10 mouse cellular contexts compared by ENCODE assay signal in the genomic region with DNA sequence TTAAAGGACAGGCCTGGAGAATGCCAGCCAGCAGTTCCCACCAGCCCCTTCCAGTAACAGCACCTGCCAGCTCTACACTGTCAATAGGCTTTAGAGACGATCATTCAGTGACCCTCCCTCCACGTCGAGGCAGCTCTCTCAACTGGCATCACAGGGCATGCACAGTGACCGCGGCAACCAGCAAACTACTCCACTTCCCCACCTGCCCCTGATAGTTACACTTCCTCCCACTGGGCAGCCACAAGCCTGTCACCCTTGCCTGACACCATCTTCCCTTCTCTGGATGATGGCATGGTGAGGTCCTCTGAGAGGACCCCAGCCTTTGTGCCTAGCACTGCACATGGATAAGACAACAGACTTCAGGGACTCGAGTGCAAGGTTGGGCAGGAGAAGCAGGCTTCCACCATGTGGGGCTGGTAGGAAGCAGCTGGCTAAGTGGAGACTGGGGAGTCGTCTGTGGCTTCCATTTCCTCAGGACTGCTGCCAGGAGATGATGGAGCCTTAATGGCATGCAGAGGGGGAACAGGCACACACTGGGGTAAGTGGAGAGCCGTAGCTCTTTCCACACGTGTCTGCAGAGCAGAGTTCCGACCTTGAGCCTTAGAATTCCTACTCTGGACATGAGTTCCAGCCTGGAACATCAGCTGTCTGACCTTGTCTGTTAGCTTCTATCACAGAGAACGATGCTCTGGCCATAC. TPM values are rescaled to one million over a fixed set of nuclear protein-coding genes. Genes with fewer than 3 reads are reported as not detected.
DNase-seq lines count a peak whose midpoint lies in the region; ATAC-seq lines count a peak whose summit lies in the region.
"Had no signal": no experiment of that assay in that cellular context is flagged by ENCODE, and none has a peak within 500 bp of the region (broad histone marks: within the 10 kb centered on the region; RNA-seq: fewer than 3 reads in every experiment).

No protein-coding gene starts in this region.

- no peaks in the 10 kb centered on the region for H3K9me3 ChIP-seq in limb, embryonic 12.5 days
- no peaks in the 10 kb centered on the region for H3K9me3 ChIP-seq in limb, embryonic 10.5 days (replicated peaks)
- H3K9me3 ChIP-seq in stomach, embryonic 16.5 days (replicated peaks; ENCODE audit: control insufficient read depth, low read length): no peaks in the 10 kb centered on the region
- H3K9me3 ChIP-seq: midbrain, embryonic 12.5 days had no signal

- H3K4me1 ChIP-seq in limb, embryonic 12.5 days (replicated peaks): peaks cover 24% of the 10 kb centered on the region
- H3K4me1 ChIP-seq in limb, embryonic 10.5 days: peaks cover 23% of the 10 kb centered on the region
- peaks cover 17% of the 10 kb centered on the region for H3K4me1 ChIP-seq in stomach, embryonic 16.5 days (ENCODE audit: control insufficient read depth, insufficient read depth, low read length)
- H3K4me1 ChIP-seq: midbrain, embryonic 12.5 days had no signal

- DNase-seq in limb, embryonic 10.5 days (ENCODE audit: low spot score): no peak
- peak; percentile 55 for DNase-seq in gastrocnemius, postnatal 25 days
- peak; percentile 47 to 65 for DNase-seq in kidney, postnatal 4 days
- no peak for DNase-seq in right cerebral cortex, postnatal 36 days (ENCODE audit: low spot score in 2 of 2)
- no peak for DNase-seq in thymus, postnatal 0 days (ENCODE audit: low spot score)
- no peak for DNase-seq in urinary bladder, adult 18-20 months (ENCODE audit: low spot score in 2 of 2)
- DNase-seq: thymus, adult 18-20 months had no signal

- H3K4me2 ChIP-seq in limb, embryonic 12.5 days: no peak overlapping the region
- no peak overlapping the region for H3K4me2 ChIP-seq in stomach, embryonic 16.5 days (ENCODE audit: low read depth, low read length)
- H3K4me2 ChIP-seq: midbrain, embryonic 12.5 days had no signal

- peaks cover 16% of the 10 kb centered on the region; the same call in 1 of the 2 replicates for H3K27me3 ChIP-seq in limb, embryonic 12.5 days
- H3K27me3 ChIP-seq in limb, embryonic 10.5 days (ENCODE audit: low read depth, poor library complexity, severe bottlenecking): no peaks in the 10 kb centered on the region
- no peaks in the 10 kb centered on the region for H3K27me3 ChIP-seq in stomach, embryonic 16.5 days (ENCODE audit: control insufficient read depth, insufficient read depth, low read length)
- H3K27me3 ChIP-seq: midbrain, embryonic 12.5 days had no signal

- H3K27ac ChIP-seq in limb, embryonic 12.5 days: peak overlapping the region; percentile 53; the same call in 1 of the 2 replicates
- H3K27ac ChIP-seq in limb, embryonic 10.5 days: no peak overlapping the region
- peak overlapping the region; percentile 18; the same call in 1 of the 2 replicates for H3K27ac ChIP-seq in stomach, embryonic 16.5 days (ENCODE audit: low read length)
- H3K27ac ChIP-seq: midbrain, embryonic 12.5 days had no signal

- no peak overlapping the region for H3K4me3 ChIP-seq in limb, embryonic 12.5 days (replicated peaks)
- H3K4me3 ChIP-seq in limb, embryonic 10.5 days: no peak overlapping the region
- H3K4me3 ChIP-seq in stomach, embryonic 16.5 days (replicated peaks; ENCODE audit: low read length): no peak overlapping the region
- H3K4me3 ChIP-seq: midbrain, embryonic 12.5 days had no signal

- no peak for ATAC-seq in limb, embryonic 12.5 days (ENCODE audit: insufficient number of reproducible peaks, insufficient read depth, low FRiP score, low TSS enrichment, low read depth)
- 0 out of 2 replicates have a peak, but pooled peaks have one; percentile 8 for ATAC-seq in stomach, embryonic 16.5 days (ENCODE audit: insufficient read depth, low FRiP score)

- no peak overlapping the region for H3K9ac ChIP-seq in limb, embryonic 12.5 days (replicated peaks)
- no peak overlapping the region for H3K9ac ChIP-seq in stomach, embryonic 16.5 days (ENCODE audit: low read length)
- H3K9ac ChIP-seq: midbrain, embryonic 12.5 days had no signal

- WGBS in limb, embryonic 12.5 days: 56% methylated on average over 11 of the region's 11 CpGs
- WGBS in limb, embryonic 10.5 days: 73% methylated on average over 11 of the region's 11 CpGs
- 43% methylated on average over 11 of the region's 11 CpGs for WGBS in stomach, embryonic 16.5 days

- H3K36me3 ChIP-seq in limb, embryonic 12.5 days: no peaks in the 10 kb centered on the region
- H3K36me3 ChIP-seq in limb, embryonic 10.5 days: no peaks in the 10 kb centered on the region
- no peaks in the 10 kb centered on the region for H3K36me3 ChIP-seq in stomach, embryonic 16.5 days (ENCODE audit: control insufficient read depth, insufficient read depth, low read length)
- H3K36me3 ChIP-seq: midbrain, embryonic 12.5 days had no signal

RNA-seq across cellular contexts. Expression of a gene that starts 22.3 kb away (rescaled TPM):
- polyA plus RNA-seq in limb, embryonic 12.5 days (2016; fragmentation: Nextera tagmentation; extraction: Ambion mirVana): 0.38 and 0.44 TPM in 2 replicates
- 0.10 and 0.14 TPM in 2 replicates for polyA plus RNA-seq in limb, embryonic 10.5 days (2016; fragmentation: Nextera tagmentation; extraction: Ambion mirVana)
- total RNA-seq in gastrocnemius, postnatal 25 days (2021): 10 to 100 TPM; 22.1 to 27.4 TPM
- 1.6 and 1.7 TPM in 2 replicates for polyA plus RNA-seq in stomach, embryonic 16.5 days (2015; fragmentation: Nextera tagmentation; extraction: Ambion mirVana)
- 0.36 and 0.55 TPM in 2 replicates for polyA plus RNA-seq in thymus, postnatal 0 days (2015; fragmentation: Nextera tagmentation; extraction: Ambion mirVana)

Comparison
In these comparisons a context has a peak if more than half of its experiments do, and no peak if none do; other contexts are left out.
1. DNase-seq: peak in gastrocnemius, postnatal 25 days (single experiment) and kidney, postnatal 4 days (2 of 2); none in limb, embryonic 10.5 days (single experiment), right cerebral cortex, postnatal 36 days (0 of 2), thymus, postnatal 0 days (single experiment) and urinary bladder, adult 18-20 months (0 of 2).